Mouse (Mus musculus) CH12.LX (cell line): ENCODE data around the gene Frmd4a. TPM values are rescaled to one million over a fixed set of nuclear protein-coding genes. Genes with fewer than 3 reads are reported as not detected.

Experiments
- DNase-seq: peaks from one replicate; pipeline ENCODE4 v3.0.0-alpha.2; 2013; ENCODE audit errors: extremely low read depth
- H3K27ac ChIP-seq: 2 replicates; pipeline ENCODE4 v1.5.1; 2012; ENCODE audit warnings: low read depth, mild to moderate bottlenecking, control low read depth, moderate library complexity; ENCODE audit not compliant: insufficient read depth
- H3K27me3 ChIP-seq: replicated peaks from 2 replicates; pipeline ENCODE3; 2012; ENCODE audit warnings: inconsistent platforms
- H3K36me3 ChIP-seq, 2 experiments: replicated peaks in 1 of 2; 2 replicates each; pipeline versions ENCODE3 to v1.6.1; 2012; ENCODE audit warnings: inconsistent platforms in 1 of 2, low read length in 1 of 2, mild to moderate bottlenecking in 1 of 2, mixed read lengths in 1 of 2, moderate library complexity in 1 of 2; ENCODE audit not compliant: control insufficient read depth in 1 of 2, insufficient read depth in 1 of 2
- H3K4me1 ChIP-seq, 2 experiments: 2 replicates each; pipeline ENCODE4 v1.6.1; 2012; ENCODE audit warnings: inconsistent platforms in 1 of 2, moderate library complexity in 1 of 2; ENCODE audit not compliant: insufficient read depth in 2 of 2, control insufficient read depth in 1 of 2
- H3K4me2 ChIP-seq: 2 replicates; pipeline ENCODE4 v1.6.1; 2012; ENCODE audit warnings: low read depth, mild to moderate bottlenecking, control low read depth; ENCODE audit not compliant: poor library complexity, insufficient read depth, severe bottlenecking
- H3K4me3 ChIP-seq, 3 experiments: fragments of 150-350 bp in 1 of 3; sonication (generic) in 1 of 3; replicated peaks in 1 of 3; 2 replicates each; pipeline versions ENCODE3 to v1.5.1; 2011 to 2012; ENCODE audit warnings: low read depth in 2 of 3, low read length in 2 of 3, mild to moderate bottlenecking in 2 of 3, moderate library complexity in 2 of 3, control low read depth in 1 of 3, improper control_type of control experiment in 1 of 3, inconsistent platforms in 1 of 3, mixed read lengths in 1 of 3; ENCODE audit not compliant: poor library complexity in 1 of 3
- H3K79me2 ChIP-seq: replicated peaks from 2 replicates; pipeline ENCODE4 v1.6.1; 2012; ENCODE audit warnings: mild to moderate bottlenecking, moderate library complexity; ENCODE audit not compliant: control insufficient read depth, poor library complexity, insufficient read depth, severe bottlenecking; ENCODE audit errors: extremely low read depth
- H3K9ac ChIP-seq: 2 replicates; pipeline ENCODE4 v1.6.1; 2012; ENCODE audit warnings: low read depth, mild to moderate bottlenecking, control low read depth, moderate library complexity; ENCODE audit not compliant: insufficient read depth
- H3K9me3 ChIP-seq: replicated peaks from 2 replicates; pipeline ENCODE3; 2012; ENCODE audit warnings: low read length, inconsistent platforms, mixed read lengths
- CHD2 ChIP-seq: IDR thresholded peaks from 2 replicates; pipeline ENCODE4 v1.6.1; 2011; ENCODE audit warnings: low read length, improper control_type of control experiment
- E2F4 ChIP-seq: IDR thresholded peaks from 2 replicates; pipeline ENCODE4 v1.6.1; 2011; ENCODE audit warnings: low read depth, low read length, improper control_type of control experiment; ENCODE audit not compliant: insufficient replicate concordance
- ELF1 ChIP-seq: IDR thresholded peaks from 2 replicates; pipeline ENCODE4 v1.6.1; 2014; ENCODE audit warnings: low read depth, mild to moderate bottlenecking, inconsistent platforms, low read length, improper control_type of control experiment
- ETS1 ChIP-seq: conservative IDR thresholded peaks from 2 replicates; pipeline ENCODE4 v1.6.1; 2012; ENCODE audit warnings: low read depth, mild to moderate bottlenecking, inconsistent platforms, low read length, improper control_type of control experiment, moderate library complexity
- GABPA ChIP-seq: IDR thresholded peaks from 2 replicates; pipeline ENCODE4 v1.6.1; 2012; ENCODE audit warnings: low read depth, low read length, improper control_type of control experiment, inconsistent platforms; ENCODE audit not compliant: insufficient replicate concordance
- IRF4 ChIP-seq: IDR thresholded peaks from 2 replicates; pipeline ENCODE4 v1.6.1; 2014; ENCODE audit warnings: low read depth, mild to moderate bottlenecking, inconsistent platforms, low read length, improper control_type of control experiment
- JUN ChIP-seq: IDR thresholded peaks from 2 replicates; pipeline ENCODE4 v1.6.1; 2011; ENCODE audit warnings: low read depth, mild to moderate bottlenecking, low read length, improper control_type of control experiment, moderate library complexity; ENCODE audit not compliant: insufficient read depth
- JUND ChIP-seq: conservative IDR thresholded peaks from 2 replicates; pipeline ENCODE4 v1.6.1; 2011; ENCODE audit warnings: low read depth, low read length, improper control_type of control experiment
- MAFK ChIP-seq: IDR thresholded peaks from 2 replicates; pipeline ENCODE4 v1.6.1; 2011; ENCODE audit warnings: low read length, improper control_type of control experiment; ENCODE audit not compliant: insufficient replicate concordance
- MAX ChIP-seq: IDR thresholded peaks from 2 replicates; pipeline ENCODE4 v1.6.1; 2011; ENCODE audit warnings: low read length, improper control_type of control experiment
- MEF2A ChIP-seq: IDR thresholded peaks from 2 replicates; pipeline ENCODE4 v1.6.1; 2014; ENCODE audit warnings: low read depth, mild to moderate bottlenecking, inconsistent platforms, low read length, improper control_type of control experiment, borderline replicate concordance
- RAD21 ChIP-seq: IDR thresholded peaks from 2 replicates; pipeline ENCODE4 v1.6.1; 2011; ENCODE audit warnings: low read depth, mild to moderate bottlenecking, low read length, improper control_type of control experiment, moderate library complexity
- RCOR1 ChIP-seq: conservative IDR thresholded peaks from 2 replicates; pipeline ENCODE4 v1.6.1; 2012; ENCODE audit warnings: low read depth, mild to moderate bottlenecking, inconsistent platforms, low read length, improper control_type of control experiment
- SMC3 ChIP-seq: IDR thresholded peaks from 2 replicates; pipeline ENCODE4 v1.6.1; 2011; ENCODE audit warnings: low read depth, low read length, improper control_type of control experiment
- TBP ChIP-seq: conservative IDR thresholded peaks from 2 replicates; pipeline ENCODE4 v1.6.1; 2011; ENCODE audit warnings: low read depth, low read length, improper control_type of control experiment
- USF1 ChIP-seq: IDR thresholded peaks from 2 replicates; pipeline ENCODE4 v1.6.1; 2014; ENCODE audit warnings: low read depth, mild to moderate bottlenecking, inconsistent platforms, low read length, improper control_type of control experiment
- ZC3H11A ChIP-seq: IDR thresholded peaks from 2 replicates; pipeline ENCODE4 v1.6.1; 2012; ENCODE audit warnings: low read depth, mild to moderate bottlenecking, inconsistent platforms, low read length, improper control_type of control experiment
- ZNF384 ChIP-seq: IDR thresholded peaks from 2 replicates; pipeline ENCODE4 v1.6.1; 2012; ENCODE audit warnings: low read depth, low read length, improper control_type of control experiment, inconsistent platforms
- dilution Hi-C: fragments of 300-500 bp; cut with MboI; formaldehyde crosslinking; loops from 2 replicates; pipeline ENCODE4 v1.14.3; 2020; ENCODE audit warnings: low sequenced_read_pairs; ENCODE audit not compliant: extremely low pct_unique_long_range_greater_than_20kb, extremely low pct_ligation_motif_present
- in situ Hi-C: fragments of 300-500 bp; cut with MboI; formaldehyde crosslinking; loops from 3 replicates; pipeline ENCODE4 v1.14.3; 2019; ENCODE audit warnings: low sequenced_read_pairs, low pct_ligation_motif_present, low pct_unique_long_range_greater_than_20kb, mixed read lengths
- polyA plus RNA-seq: library from polyadenylated mRNA; unstranded; fragments of >175 nt; gene quantifications from 2 replicates; pipeline ENCODE4 v1.2.1, GENCODE M21; 2012; ENCODE audit warnings: low read depth; ENCODE audit not compliant: insufficient read length
- total RNA-seq, 2 experiments: library from RNA; depleted of rRNA; stranded (reverse); fragments of 300-350 nt in 1 of 2; fragments of >200 nt in 1 of 2; gene quantifications; 2 replicates each; pipeline ENCODE4 v1.2.3; 2012 to 2014

Frmd4a gene
- total and polyA plus RNA-seq, 3 experiments: 0.13 to 2.0 (median 0.32) TPM

DNA sequence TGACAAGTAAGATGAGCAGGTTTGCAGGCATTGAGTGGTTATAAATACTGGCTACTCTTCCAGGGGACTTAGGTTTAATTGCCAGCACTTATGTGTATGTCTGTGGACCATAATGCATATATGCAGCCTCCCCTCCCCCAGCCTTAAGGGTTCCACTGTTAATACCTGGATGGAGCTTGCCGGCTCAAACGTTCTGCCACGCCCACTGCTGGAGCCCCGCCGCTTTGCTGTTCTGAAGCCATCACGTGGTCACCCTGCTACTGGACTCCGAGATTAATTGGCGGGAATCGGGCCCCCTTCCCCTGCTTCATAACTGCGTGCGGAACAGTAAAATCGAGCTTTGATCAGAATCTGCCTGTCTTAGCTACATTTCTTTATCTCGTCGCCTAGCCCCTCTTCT is 495.1 kb downstream of the Frmd4a start:
- dilution Hi-C loops: no loop called here
- peaks cover 3% of the 10 kb centered on the region for H3K27me3 ChIP-seq
- no peak overlapping the region for H3K4me3 ChIP-seq
- no peak overlapping the region for H3K27ac ChIP-seq
- H3K4me1 ChIP-seq: no peaks in the 10 kb centered on the region
- DNase-seq: no peak
- H3K9ac ChIP-seq: no peak overlapping the region
- no peak for TF ChIP-seq ELF1
- TF ChIP-seq MAX: no peak
- no peak for TF ChIP-seq RAD21
- no peak for TF ChIP-seq TBP
- TF ChIP-seq SMC3: no peak
- TF ChIP-seq JUN: no peak
- no peak for TF ChIP-seq CHD2
- TF ChIP-seq MEF2A: no peak
- no peak for TF ChIP-seq RCOR1
- no peak for TF ChIP-seq USF1
- no peak for TF ChIP-seq IRF4
- no peak for TF ChIP-seq E2F4
- TF ChIP-seq JUND: no peak
- TF ChIP-seq ZC3H11A: no peak
- TF ChIP-seq MAFK: no peak
- H3K9me3 ChIP-seq: no peaks in the 10 kb centered on the region
- H3K79me2 ChIP-seq: no peaks in the 10 kb centered on the region
- in situ Hi-C loops: no loop called here
- H3K4me2 ChIP-seq: no peak overlapping the region
- no peaks in the 10 kb centered on the region for H3K36me3 ChIP-seq

GRCm38 (mm10) chr2:4515910-4516309 is 498.4 kb downstream of the Frmd4a start:
- DNase-seq: no peak
- in situ Hi-C loops (no loop called here), dilution Hi-C loops (no loop called here)
- Histone ChIP-seq H3K9ac (no peak overlapping the region), H3K27ac (no peak overlapping the region), H3K4me2 (no peak overlapping the region), H3K36me3 (no peaks in the 10 kb centered on the region), H3K79me2 (no peaks in the 10 kb centered on the region), H3K4me3 (no peak overlapping the region), H3K27me3 (peaks cover 4% of the 10 kb centered on the region), H3K9me3 (no peaks in the 10 kb centered on the region), H3K4me1 (no peaks in the 10 kb centered on the region)
- TF ChIP-seq JUND (no peak), MEF2A (no peak), IRF4 (no peak), ETS1 (no peak), GABPA (no peak), ZNF384 (no peak)
